Mouse (Mus musculus) neural tube, embryonic 13.5 days (tissue): ENCODE data around the gene Pgm2. TPM values are rescaled to one million over a fixed set of nuclear protein-coding genes. Genes with fewer than 3 reads are reported as not detected.

Experiments
- ATAC-seq: fragments of 200-750 bp; cut with Nextera tagmentation; 2 replicates; pipeline ENCODE4 v1.8.0; 2017; ENCODE audit warnings: low read depth, mild to moderate bottlenecking, moderate TSS enrichment, moderate library complexity
- H3K27ac ChIP-seq: fragments of 300-500 bp; sonication (generic); replicated peaks from 2 replicates; pipeline ENCODE4 v1.5.1; 2015; ENCODE audit warnings: moderate library complexity, mild to moderate bottlenecking, inconsistent platforms
- H3K27me3 ChIP-seq: fragments of 300-500 bp; sonication (generic); 2 replicates; pipeline ENCODE4 v1.6.1; 2015; ENCODE audit warnings: mild to moderate bottlenecking, inconsistent platforms
- H3K36me3 ChIP-seq: fragments of 300-500 bp; sonication (generic); 2 replicates; pipeline ENCODE4 v1.6.1; 2015; ENCODE audit warnings: mild to moderate bottlenecking, inconsistent platforms
- H3K4me1 ChIP-seq: fragments of 300-500 bp; sonication (generic); replicated peaks from 2 replicates; pipeline ENCODE4 v1.6.1; 2015; ENCODE audit warnings: inconsistent platforms
- H3K4me2 ChIP-seq: fragments of 300-500 bp; sonication (generic); 2 replicates; pipeline ENCODE4 v1.6.1; 2015; ENCODE audit warnings: inconsistent platforms, mild to moderate bottlenecking, moderate library complexity
- H3K4me3 ChIP-seq: fragments of 300-500 bp; sonication (generic); 2 replicates; pipeline ENCODE4 v1.5.1; 2015; ENCODE audit warnings: mild to moderate bottlenecking, inconsistent platforms
- H3K9ac ChIP-seq: fragments of 300-500 bp; sonication (generic); 2 replicates; pipeline ENCODE4 v1.6.1; 2015; ENCODE audit warnings: moderate library complexity, mild to moderate bottlenecking, inconsistent platforms
- H3K9me3 ChIP-seq: fragments of 300-500 bp; sonication (generic); 2 replicates; pipeline ENCODE4 v1.6.1; 2016; ENCODE audit warnings: inconsistent platforms
- WGBS: fragments of 180-500 bp; shearing (Covaris S2); methylation state at CpG from one replicate; pipeline ENCODE4 v1.1.7; 2015; 5-methylcytosine and 5-hydroxymethylcytosine counted together
- polyA plus RNA-seq: library from polyadenylated mRNA; unstranded; fragments of >200 nt; fragmentation: Nextera tagmentation; extraction: Ambion mirVana; gene quantifications from 2 replicates; pipeline ENCODE4 v1.2.1, GENCODE M21; 2015

Gene Pgm2
- polyA plus RNA-seq, 1 experiment from 2014 or later = 25.6 TPM

- Histone ChIP-seq H3K36me3 (no peaks in the 10 kb centered on the region), H3K4me3 (no peak overlapping the region), H3K9me3 (no peaks in the 10 kb centered on the region), H3K4me2 (no peak overlapping the region), H3K9ac (no peak overlapping the region), H3K4me1 (no peaks in the 10 kb centered on the region), H3K27me3 (no peaks in the 10 kb centered on the region), H3K27ac (no peak overlapping the region)
- WGBS = 71% methylated on average over 4 of the region's 4 CpGs
- ATAC-seq = no peak
Measured at GRCm38 (mm10) chr5:64062882-64063621, 29.7 kb upstream of the Pgm2 start.

GRCm38 (mm10) chr5:64063622-64064355 is 29.0 kb upstream of the Pgm2 start:
- Histone ChIP-seq H3K36me3 (no peaks in the 10 kb centered on the region), H3K27me3 (no peaks in the 10 kb centered on the region), H3K4me1 (no peaks in the 10 kb centered on the region), H3K4me2 (no peak overlapping the region), H3K9me3 (no peaks in the 10 kb centered on the region), H3K27ac (no peak overlapping the region), H3K4me3 (no peak overlapping the region), H3K9ac (no peak overlapping the region)
- ATAC-seq = no peak; the same call in 1 of the 2 replicates
- 85% methylated on average over 11 of the region's 11 CpGs for WGBS

DNA sequence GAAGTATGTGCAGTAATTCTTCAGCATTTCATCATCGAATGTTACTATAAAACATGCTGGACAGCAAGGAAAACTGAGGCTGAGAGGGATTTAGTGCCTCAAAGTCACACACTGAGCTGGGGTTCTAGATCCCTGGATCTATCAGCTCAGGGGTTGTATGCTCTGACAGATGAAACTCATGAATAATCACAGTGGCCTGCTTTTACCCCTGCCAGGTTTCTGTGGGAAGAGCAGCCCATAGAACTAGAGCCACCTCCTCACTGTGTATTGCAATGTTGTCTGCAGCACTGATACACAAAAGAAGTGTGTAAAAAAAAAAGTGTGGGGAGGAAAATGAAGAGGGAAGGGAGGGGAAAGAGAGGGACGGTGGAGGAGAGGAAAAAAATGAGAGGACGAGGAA is 28.3 kb upstream of the Pgm2 start:
- H3K9ac ChIP-seq = no peak overlapping the region
- no peaks in the 10 kb centered on the region for H3K27me3 ChIP-seq
- H3K36me3 ChIP-seq = no peaks in the 10 kb centered on the region
- H3K4me2 ChIP-seq = no peak overlapping the region
- 85% methylated on average over 3 of the region's 3 CpGs for WGBS
- H3K9me3 ChIP-seq = no peaks in the 10 kb centered on the region
- H3K27ac ChIP-seq = no peak overlapping the region
- H3K4me1 ChIP-seq = no peaks in the 10 kb centered on the region
- ATAC-seq = no peak
- no peak overlapping the region for H3K4me3 ChIP-seq

- Histone ChIP-seq H3K4me3 (no peak overlapping the region), H3K4me2 (no peak overlapping the region), H3K9me3 (no peaks in the 10 kb centered on the region), H3K27me3 (no peaks in the 10 kb centered on the region), H3K27ac (no peak overlapping the region), H3K9ac (no peak overlapping the region), H3K36me3 (no peaks in the 10 kb centered on the region), H3K4me1 (no peaks in the 10 kb centered on the region)
- 92% methylated on average over 6 of the region's 6 CpGs for WGBS
- ATAC-seq = no peak
Measured at GRCm38 (mm10) chr5:64065497-64066046, 27.2 kb upstream of the Pgm2 start.

DNA sequence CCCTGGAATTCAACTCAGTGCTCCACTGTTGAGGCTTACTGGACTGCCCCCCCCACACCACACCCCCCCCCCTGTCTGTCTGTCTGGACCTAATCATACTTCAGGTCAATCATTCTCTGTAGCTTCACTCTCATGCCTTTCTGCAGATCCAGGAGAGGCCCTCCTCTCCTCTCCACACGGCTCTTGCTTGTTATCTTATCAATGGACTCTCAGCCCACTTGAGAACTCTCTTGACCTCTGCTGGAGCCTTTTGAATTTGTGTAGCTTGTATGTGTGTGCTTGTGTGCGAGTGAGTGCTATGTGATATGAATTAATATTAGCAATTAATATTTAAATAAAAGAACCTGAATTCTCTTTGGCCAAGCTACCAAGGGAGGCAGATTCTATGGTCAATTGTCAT is 26.6 kb upstream of the Pgm2 start:
- 64% methylated on average over 2 of the region's 2 CpGs for WGBS
- no peaks in the 10 kb centered on the region for H3K36me3 ChIP-seq
- no peak overlapping the region for H3K4me3 ChIP-seq
- H3K27ac ChIP-seq = no peak overlapping the region
- H3K9me3 ChIP-seq = no peaks in the 10 kb centered on the region
- no peak for ATAC-seq
- H3K27me3 ChIP-seq = no peaks in the 10 kb centered on the region
- H3K4me1 ChIP-seq = no peaks in the 10 kb centered on the region
- H3K9ac ChIP-seq = no peak overlapping the region
- no peak overlapping the region for H3K4me2 ChIP-seq

GRCm38 (mm10) chr5:64067576-64067975 is 25.2 kb upstream of the Pgm2 start:
- Histone ChIP-seq H3K36me3 (no peaks in the 10 kb centered on the region), H3K9ac (no peak overlapping the region), H3K4me1 (no peaks in the 10 kb centered on the region), H3K4me3 (no peak overlapping the region), H3K27ac (no peak overlapping the region), H3K27me3 (no peaks in the 10 kb centered on the region), H3K4me2 (no peak overlapping the region), H3K9me3 (no peaks in the 10 kb centered on the region)
- ATAC-seq = no peak
- 93% methylated on average over 2 of the region's 2 CpGs for WGBS

DNA sequence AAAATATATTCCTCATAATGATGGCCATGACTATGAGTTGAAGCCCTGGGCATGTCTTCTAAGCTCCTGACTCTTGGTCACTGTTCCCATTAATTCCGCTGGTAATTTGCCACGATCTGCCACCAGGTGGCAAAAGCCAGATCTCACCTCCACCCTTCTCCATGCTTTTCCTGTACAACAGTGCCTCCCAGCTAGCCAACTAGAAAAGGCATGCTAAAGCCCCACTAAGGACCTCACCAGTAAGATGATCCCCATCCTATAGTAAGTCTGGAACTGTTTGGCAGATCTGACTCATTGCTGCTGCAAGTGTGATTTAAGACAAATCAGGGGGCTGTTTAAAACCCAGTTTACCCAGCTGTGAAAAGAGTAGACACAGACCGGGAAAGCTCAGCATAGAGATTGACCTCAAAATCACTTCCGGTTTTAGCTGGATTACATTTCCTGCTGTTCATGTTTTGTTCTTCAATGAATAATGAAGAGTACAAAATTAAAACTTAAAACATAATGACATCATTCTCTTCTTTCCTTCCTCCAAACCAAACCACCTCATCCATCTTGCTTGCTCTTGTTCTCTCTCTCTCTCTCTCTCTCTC is 22.6 kb upstream of the Pgm2 start:
- ATAC-seq = 0 out of 2 replicates have a peak, but pooled peaks have one; percentile 50

DNA sequence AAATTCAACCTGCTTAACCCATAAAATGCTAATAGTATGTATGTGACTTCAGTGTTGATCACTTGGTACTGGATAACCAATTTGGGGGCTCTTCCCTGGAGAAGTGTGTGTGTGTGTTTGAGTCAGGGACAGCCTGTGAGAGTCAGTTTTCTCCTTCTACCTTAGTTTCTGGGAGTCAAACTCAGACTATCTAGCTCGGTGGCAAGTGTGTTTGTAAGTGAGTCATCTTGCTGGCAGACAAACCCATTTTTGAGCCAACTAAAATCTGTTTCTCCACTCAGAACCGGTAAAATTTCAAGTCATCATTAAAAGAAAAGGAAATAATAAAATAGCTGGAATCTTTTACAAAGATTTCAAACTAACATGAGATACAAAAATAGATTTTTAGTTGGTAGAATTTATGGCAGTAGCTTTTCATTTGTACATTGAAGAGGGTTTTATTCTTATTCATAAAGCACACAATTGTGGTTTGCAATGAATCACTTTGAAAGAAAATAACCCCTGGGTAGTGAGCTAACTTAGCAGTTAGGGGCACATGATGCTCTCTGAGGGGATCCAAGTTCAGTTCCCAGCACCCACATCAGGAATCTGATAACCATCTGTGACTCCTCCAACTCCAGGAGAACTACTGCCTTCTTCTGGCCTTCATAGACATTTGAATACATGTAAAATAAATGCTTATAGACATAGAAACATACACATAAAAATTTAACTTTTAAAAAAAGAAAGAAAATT is 21.8 kb upstream of the Pgm2 start:
- WGBS = 82% methylated on average over 2 of the region's 2 CpGs
- no peaks in the 10 kb centered on the region for H3K36me3 ChIP-seq
- H3K4me1 ChIP-seq = no peaks in the 10 kb centered on the region
- H3K4me3 ChIP-seq = no peak overlapping the region
- H3K4me2 ChIP-seq = no peak overlapping the region
- H3K9ac ChIP-seq = no peak overlapping the region
- H3K9me3 ChIP-seq = no peaks in the 10 kb centered on the region
- H3K27me3 ChIP-seq = no peaks in the 10 kb centered on the region
- no peak for ATAC-seq
- no peak overlapping the region for H3K27ac ChIP-seq

More for the DNA sequence above, 22.6 kb upstream of the Pgm2 start:
- Histone ChIP-seq H3K4me2 (no peak overlapping the region), H3K4me3 (no peak overlapping the region), H3K36me3 (no peaks in the 10 kb centered on the region), H3K27me3 (no peaks in the 10 kb centered on the region), H3K4me1 (no peaks in the 10 kb centered on the region), H3K27ac (no peak overlapping the region), H3K9me3 (no peaks in the 10 kb centered on the region), H3K9ac (no peak overlapping the region)
- WGBS = 30% methylated on average over 4 of the region's 4 CpGs

DNA sequence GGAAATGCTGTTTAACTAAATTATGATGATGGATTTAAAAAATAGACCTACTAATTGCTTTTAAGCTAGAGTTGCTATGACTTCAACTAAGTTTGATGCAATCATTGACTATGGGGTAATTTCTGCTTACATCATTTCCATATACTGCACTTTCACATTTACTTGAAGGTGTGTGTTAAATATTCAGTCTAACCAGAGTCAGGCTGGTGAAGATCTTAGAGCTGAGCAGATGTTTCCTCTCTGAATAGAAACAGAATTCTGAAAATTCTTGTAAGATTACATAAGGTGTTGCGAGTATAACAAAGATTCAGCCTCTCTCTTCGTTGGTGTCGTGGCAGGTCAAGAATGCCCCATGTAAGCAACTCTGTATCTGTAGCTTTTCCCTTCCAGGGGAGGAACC is 18.3 kb upstream of the Pgm2 start:
- H3K36me3 ChIP-seq = no peaks in the 10 kb centered on the region
- H3K27ac ChIP-seq = no peak overlapping the region
- 95% methylated on average over 3 of the region's 3 CpGs for WGBS
- no peaks in the 10 kb centered on the region for H3K4me1 ChIP-seq
- H3K27me3 ChIP-seq = no peaks in the 10 kb centered on the region
- no peak overlapping the region for H3K4me3 ChIP-seq
- no peak for ATAC-seq
- H3K9ac ChIP-seq = no peak overlapping the region
- H3K4me2 ChIP-seq = no peak overlapping the region
- H3K9me3 ChIP-seq = no peaks in the 10 kb centered on the region

DNA sequence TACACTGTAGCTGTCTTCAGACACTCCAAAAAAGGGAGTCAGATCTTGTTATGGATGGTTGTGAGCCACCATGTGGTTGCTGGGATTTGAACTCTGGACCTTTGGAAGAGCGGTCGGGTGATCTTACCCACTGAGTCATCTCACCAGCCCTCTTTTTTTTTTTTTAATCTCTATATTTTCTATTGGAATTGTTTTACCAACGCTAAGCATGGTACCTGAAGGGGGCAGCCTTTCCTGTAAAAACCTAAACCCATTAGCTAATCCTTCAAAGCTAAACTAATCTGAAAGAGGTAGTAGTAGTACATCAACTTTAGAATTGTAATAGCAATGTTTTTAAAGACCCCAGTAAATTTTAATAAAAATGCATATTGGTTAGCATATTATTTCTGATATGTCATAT is 17.2 kb upstream of the Pgm2 start:
- H3K27ac ChIP-seq = no peak overlapping the region
- 50% methylated on average over 3 of the region's 3 CpGs for WGBS
- no peak for ATAC-seq
- no peaks in the 10 kb centered on the region for H3K36me3 ChIP-seq
- no peaks in the 10 kb centered on the region for H3K9me3 ChIP-seq
- H3K9ac ChIP-seq = no peak overlapping the region
- no peaks in the 10 kb centered on the region for H3K4me1 ChIP-seq
- no peak overlapping the region for H3K4me3 ChIP-seq
- no peaks in the 10 kb centered on the region for H3K27me3 ChIP-seq
- H3K4me2 ChIP-seq = no peak overlapping the region

DNA sequence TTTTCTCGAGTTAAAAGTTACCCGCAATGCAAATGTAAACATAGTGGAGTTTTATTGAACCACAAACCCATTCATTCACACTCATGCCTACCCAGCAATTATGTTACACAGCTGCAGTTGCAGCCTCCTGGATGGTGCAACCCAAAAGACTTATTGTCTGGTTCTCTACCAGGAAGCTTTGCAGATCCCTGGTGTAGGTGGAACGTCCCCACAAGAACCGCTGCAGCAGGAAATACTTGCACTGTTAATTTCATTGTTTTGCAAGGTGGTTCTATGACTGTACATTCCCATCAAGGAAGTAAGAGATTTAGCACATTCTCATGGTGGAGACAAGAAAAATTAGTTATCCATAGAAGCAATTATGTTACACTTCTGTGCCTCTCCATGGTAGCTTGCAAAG is 15.4 kb upstream of the Pgm2 start:
- no peak overlapping the region for H3K27ac ChIP-seq
- WGBS = 75% methylated on average over 4 of the region's 4 CpGs
- no peaks in the 10 kb centered on the region for H3K36me3 ChIP-seq
- H3K4me2 ChIP-seq = no peak overlapping the region
- no peak for ATAC-seq
- no peaks in the 10 kb centered on the region for H3K27me3 ChIP-seq
- H3K4me1 ChIP-seq = no peaks in the 10 kb centered on the region
- no peak overlapping the region for H3K4me3 ChIP-seq
- no peaks in the 10 kb centered on the region for H3K9me3 ChIP-seq
- H3K9ac ChIP-seq = no peak overlapping the region
